25 mouse cellular contexts compared by ENCODE assay signal in the genomic region with DNA sequence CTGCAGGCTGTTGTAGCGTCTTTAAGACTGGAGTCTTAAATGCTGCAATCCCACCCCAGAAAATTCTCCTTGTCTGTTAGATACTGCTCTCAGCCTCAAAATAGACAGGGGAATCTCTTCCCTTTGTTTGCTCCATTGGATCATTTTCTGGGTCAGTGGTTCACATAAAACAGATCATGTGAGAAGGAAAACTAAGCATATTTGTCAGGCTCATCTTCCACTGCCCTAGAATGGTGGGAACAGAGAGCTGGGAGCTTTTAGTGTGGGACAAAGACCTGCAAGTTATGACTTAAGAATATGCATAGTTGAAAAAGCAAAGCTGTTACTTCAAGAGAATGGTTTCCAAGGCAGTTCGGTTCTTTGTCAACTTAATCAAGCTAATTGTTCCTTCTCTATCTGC.
DNase-seq lines count a peak whose midpoint lies in the region; ATAC-seq lines count a peak whose summit lies in the region.
"Had no signal": no experiment of that assay in that cellular context is flagged by ENCODE, and none has a peak within 500 bp of the region (broad histone marks: within the 10 kb centered on the region; RNA-seq: fewer than 3 reads in every experiment).

No protein-coding gene starts in this region.

- no peaks in the 10 kb centered on the region for H3K27me3 ChIP-seq in kidney, embryonic 16.5 days (ENCODE audit: insufficient read depth, low read length)
- no peaks in the 10 kb centered on the region for H3K27me3 ChIP-seq in midbrain, embryonic 14.5 days (ENCODE audit: control insufficient read depth, insufficient read depth, low read length)
- no peaks in the 10 kb centered on the region for H3K27me3 ChIP-seq in midbrain, embryonic 15.5 days (replicated peaks)
- H3K27me3 ChIP-seq: embryonic facial prominence, embryonic 12.5 days; embryonic facial prominence, embryonic 15.5 days; forebrain, embryonic 12.5 days; forebrain, embryonic 15.5 days; heart, embryonic 12.5 days; heart, embryonic 15.5 days had no signal

- 62% methylated on average over 2 of the region's 2 CpGs for WGBS in kidney, embryonic 16.5 days
- 33% methylated on average over 2 of the region's 2 CpGs for WGBS in midbrain, embryonic 14.5 days
- 46% methylated on average over 2 of the region's 2 CpGs for WGBS in midbrain, embryonic 15.5 days

- no peaks in the 10 kb centered on the region for H3K36me3 ChIP-seq in kidney, embryonic 16.5 days (ENCODE audit: insufficient read depth, low read length)
- H3K36me3 ChIP-seq in midbrain, embryonic 14.5 days (ENCODE audit: control insufficient read depth, insufficient read depth, low read length), result no peaks in the 10 kb centered on the region
- no peaks in the 10 kb centered on the region for H3K36me3 ChIP-seq in midbrain, embryonic 15.5 days (replicated peaks)
- H3K36me3 ChIP-seq: embryonic facial prominence, embryonic 12.5 days; embryonic facial prominence, embryonic 15.5 days; forebrain, embryonic 12.5 days; forebrain, embryonic 15.5 days; heart, embryonic 12.5 days; heart, embryonic 15.5 days had no signal

- ATAC-seq in kidney, embryonic 16.5 days (ENCODE audit: low FRiP score, low TSS enrichment), result no peak; the same call in 1 of the 2 replicates
- ATAC-seq in midbrain, embryonic 14.5 days (ENCODE audit: low FRiP score, low TSS enrichment), result no peak
- ATAC-seq in midbrain, embryonic 15.5 days (replicated peaks), result no peak
- ATAC-seq in monocyte, adult 5-6 weeks (replicated peaks; ENCODE audit: insufficient number of reproducible peaks, low FRiP score, low TSS enrichment, poor library complexity, severe bottlenecking), result no peak
- ATAC-seq: forebrain, embryonic 15.5 days had no signal

- no peak overlapping the region for H3K4me3 ChIP-seq in kidney, embryonic 16.5 days (ENCODE audit: low read length)
- no peak overlapping the region for H3K4me3 ChIP-seq in midbrain, embryonic 14.5 days (replicated peaks; ENCODE audit: low read depth, low read length)
- H3K4me3 ChIP-seq in midbrain, embryonic 15.5 days, result no peak overlapping the region
- H3K4me3 ChIP-seq: embryonic facial prominence, embryonic 12.5 days; embryonic facial prominence, embryonic 15.5 days; forebrain, embryonic 12.5 days; forebrain, embryonic 15.5 days; heart, embryonic 12.5 days; heart, embryonic 15.5 days had no signal

- H3K4me1 ChIP-seq in kidney, embryonic 16.5 days (ENCODE audit: insufficient read depth, low read length), result peaks cover 7% of the 10 kb centered on the region; the same call in 1 of the 2 replicates
- H3K4me1 ChIP-seq in midbrain, embryonic 14.5 days (ENCODE audit: control insufficient read depth, insufficient read depth, low read length), result 0 out of 2 replicates have a peak, but pooled peaks cover 4% of the 10 kb centered on the region
- H3K4me1 ChIP-seq in midbrain, embryonic 15.5 days, result peaks cover 5% of the 10 kb centered on the region; the same call in 1 of the 2 replicates
- H3K4me1 ChIP-seq: embryonic facial prominence, embryonic 15.5 days; forebrain, embryonic 15.5 days; heart, embryonic 12.5 days; heart, embryonic 15.5 days had no signal

- DNase-seq in embryo, embryonic 9.5 days (ENCODE audit: extremely low spot score), result peak; percentile 15
- DNase-seq in embryo, embryonic 10.5 days (ENCODE audit: low spot score), result no peak
- DNase-seq in kidney, postnatal 14 days, result no peak
- DNase-seq in midbrain, embryonic 14.5 days, result peak; percentile 22
- DNase-seq in retina, postnatal 7 days (ENCODE audit: low read depth, low spot score), result peak; percentile 13
- DNase-seq: adrenal gland, adult 2 months; adrenal gland, postnatal 14 days; cerebellum, adult 11 months; cerebellum, adult 2 months; cerebellum, adult 9-11 months; cerebellum, postnatal 25 days; gastrocnemius, postnatal 25 days; heart, adult 18-20 months; heart, postnatal 10 days; heart, postnatal 36 days had no signal

- no peak overlapping the region for H3K4me2 ChIP-seq in kidney, embryonic 16.5 days (replicated peaks; ENCODE audit: low read depth, low read length)
- no peak overlapping the region for H3K4me2 ChIP-seq in midbrain, embryonic 14.5 days (ENCODE audit: low read length)
- H3K4me2 ChIP-seq in midbrain, embryonic 15.5 days, result no peak overlapping the region
- H3K4me2 ChIP-seq: embryonic facial prominence, embryonic 12.5 days; embryonic facial prominence, embryonic 15.5 days; forebrain, embryonic 12.5 days; forebrain, embryonic 15.5 days; heart, embryonic 12.5 days; heart, embryonic 15.5 days; hindbrain, embryonic 14.5 days had no signal

- H3K27ac ChIP-seq in kidney, embryonic 16.5 days (ENCODE audit: low read length), result peak overlapping the region; percentile 25; the same call in 1 of the 2 replicates
- H3K27ac ChIP-seq in midbrain, embryonic 14.5 days (replicated peaks; ENCODE audit: low read depth, low read length), result no peak overlapping the region
- no peak overlapping the region for H3K27ac ChIP-seq in midbrain, embryonic 15.5 days
- H3K27ac ChIP-seq: embryonic facial prominence, embryonic 12.5 days; embryonic facial prominence, embryonic 15.5 days; forebrain, embryonic 12.5 days; forebrain, embryonic 15.5 days; heart, embryonic 15.5 days; hindbrain, embryonic 14.5 days had no signal

- no peaks in the 10 kb centered on the region for H3K9me3 ChIP-seq in kidney, embryonic 16.5 days (ENCODE audit: low read length)
- H3K9me3 ChIP-seq in midbrain, embryonic 14.5 days (ENCODE audit: control insufficient read depth, low read length), result no peaks in the 10 kb centered on the region
- H3K9me3 ChIP-seq in midbrain, embryonic 15.5 days, result no peaks in the 10 kb centered on the region
- H3K9me3 ChIP-seq: embryonic facial prominence, embryonic 12.5 days; embryonic facial prominence, embryonic 15.5 days; forebrain, embryonic 12.5 days; forebrain, embryonic 15.5 days; heart, embryonic 12.5 days; heart, embryonic 15.5 days had no signal

- no peak overlapping the region for H3K9ac ChIP-seq in kidney, embryonic 16.5 days (replicated peaks; ENCODE audit: low read length)
- no peak overlapping the region for H3K9ac ChIP-seq in midbrain, embryonic 14.5 days (replicated peaks; ENCODE audit: low read length)
- no peak overlapping the region for H3K9ac ChIP-seq in midbrain, embryonic 15.5 days
- H3K9ac ChIP-seq: embryonic facial prominence, embryonic 12.5 days; embryonic facial prominence, embryonic 15.5 days; forebrain, embryonic 12.5 days; forebrain, embryonic 15.5 days; heart, embryonic 12.5 days; heart, embryonic 15.5 days; hindbrain, embryonic 14.5 days had no signal

Comparison
In these comparisons a context has a peak if more than half of its experiments do, and no peak if none do; other contexts are left out.
1. DNase-seq: peak in embryo, embryonic 9.5 days (single experiment), midbrain, embryonic 14.5 days (single experiment) and retina, postnatal 7 days (single experiment); none in embryo, embryonic 10.5 days (single experiment) and kidney, postnatal 14 days (single experiment).